Mouse (Mus musculus) intestine, embryonic 14.5 days (tissue): ENCODE measurements around the gene Sdhc. TPM values are rescaled to one million over a fixed set of nuclear protein-coding genes. Genes with fewer than 3 reads are reported as not detected.
A peak's percentile ranks its signal among the peaks of the same experiment; 100 is the strongest.

Experiments
- ATAC-seq: fragments of 200-750 bp; cut with Nextera tagmentation; replicated peaks from 2 replicates; pipeline ENCODE4 v1.8.0; 2017; ENCODE audit warnings: low read depth, moderate number of reproducible peaks, moderate TSS enrichment, moderate library complexity; ENCODE audit not compliant: low FRiP score, low TSS enrichment
- DNase-seq: peaks from one replicate; pipeline ENCODE4 v3.0.0-alpha.2; 2018; ENCODE audit warnings: low spot score
- H3K27ac ChIP-seq: fragments of 300-500 bp; sonication (generic); 2 replicates; pipeline ENCODE4 v1.5.1; 2014; ENCODE audit warnings: low read depth, mild to moderate bottlenecking, control low read depth
- H3K27me3 ChIP-seq: fragments of 300-500 bp; sonication (generic); replicated peaks from 2 replicates; pipeline ENCODE4 v1.6.1; 2014; ENCODE audit warnings: low read length, control low read depth; ENCODE audit not compliant: control insufficient read depth, insufficient read depth
- H3K36me3 ChIP-seq: fragments of 300-500 bp; sonication (generic); 2 replicates; pipeline ENCODE4 v1.6.1; 2014; ENCODE audit warnings: low read length, control low read depth; ENCODE audit not compliant: control insufficient read depth, insufficient read depth
- H3K4me1 ChIP-seq: fragments of 300-500 bp; sonication (generic); replicated peaks from 2 replicates; pipeline ENCODE4 v1.6.1; 2014; ENCODE audit warnings: low read length, control low read depth, mixed read lengths; ENCODE audit not compliant: control insufficient read depth, insufficient read depth
- H3K4me2 ChIP-seq: fragments of 300-500 bp; sonication (generic); 2 replicates; pipeline ENCODE4 v1.6.1; 2014; ENCODE audit warnings: low read length
- H3K4me3 ChIP-seq: fragments of 300-500 bp; sonication (generic); 2 replicates; pipeline ENCODE4 v1.5.1; 2014; ENCODE audit warnings: low read depth, low read length, control low read depth, mixed read lengths
- H3K9ac ChIP-seq: fragments of 300-500 bp; sonication (generic); 2 replicates; pipeline ENCODE4 v1.6.1; 2014; ENCODE audit warnings: mild to moderate bottlenecking, low read length
- H3K9me3 ChIP-seq: fragments of 300-500 bp; sonication (generic); 2 replicates; pipeline ENCODE4 v1.6.1; 2016; ENCODE audit warnings: low read length, control low read depth; ENCODE audit not compliant: control insufficient read depth
- WGBS: fragments of 180-500 bp; shearing (Covaris S2); extraction: QIAGEN DNeasy Blood & Tissue Kit; methylation state at CpG from one replicate; pipeline ENCODE4 v1.1.7; 2014; 5-methylcytosine and 5-hydroxymethylcytosine counted together
- polyA plus RNA-seq: library from polyadenylated mRNA; unstranded; fragments of >200 nt; fragmentation: Nextera tagmentation; extraction: Ambion mirVana; gene quantifications from 2 replicates; pipeline ENCODE4 v1.2.1, GENCODE M21; 2014

The Sdhc gene
- polyA plus RNA-seq, 1 experiment from 2014 or later, result 341 TPM

DNA sequence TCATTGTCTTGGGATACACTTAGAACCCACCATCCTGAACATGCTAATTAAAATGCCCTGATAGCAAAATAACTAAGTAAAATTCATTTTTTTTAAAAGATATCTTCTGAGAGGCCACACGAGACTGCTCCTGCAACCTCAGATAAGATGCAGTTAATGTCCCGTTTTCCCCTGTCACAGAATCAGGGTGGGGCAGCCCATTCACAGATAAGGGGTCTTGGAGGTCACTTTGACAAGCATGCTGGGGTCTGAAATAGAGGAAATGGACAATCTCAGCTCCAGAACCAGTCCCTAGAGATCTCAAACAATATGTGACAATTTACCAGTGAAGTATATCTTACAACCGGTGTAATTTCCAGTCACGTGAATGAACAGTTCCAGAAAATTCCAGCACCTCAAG is 34.1 kb downstream of the Sdhc start:
- no peak overlapping the region for H3K27ac ChIP-seq
- no peaks in the 10 kb centered on the region for H3K36me3 ChIP-seq
- ATAC-seq, result no peak
- H3K9ac ChIP-seq, result no peak overlapping the region
- DNase-seq, result no peak
- H3K4me2 ChIP-seq, result no peak overlapping the region
- H3K27me3 ChIP-seq, result no peaks in the 10 kb centered on the region
- H3K4me1 ChIP-seq, result peaks cover 6% of the 10 kb centered on the region
- 59% methylated on average over 4 of the region's 4 CpGs for WGBS
- H3K9me3 ChIP-seq, result no peaks in the 10 kb centered on the region
- H3K4me3 ChIP-seq, result no peak overlapping the region

- H3K9ac ChIP-seq, result peak within 1 kb of the TSS; percentile 50
- ATAC-seq (0 out of 2 replicates have a peak, but pooled peaks have one; percentile 2), DNase-seq (peak; percentile 78)
- peak within 1 kb of the TSS; percentile 45 for H3K4me3 ChIP-seq
- H3K27ac ChIP-seq, result peak within 1 kb of the TSS; percentile 83
- H3K4me1 ChIP-seq, result peaks cover 11% of the 10 kb centered on the region
- H3K36me3 ChIP-seq, result no peaks in the 10 kb centered on the region
- under 1% methylated on average over 24 of the region's 24 CpGs for WGBS
- no peaks in the 10 kb centered on the region for H3K27me3 ChIP-seq
- peak within 1 kb of the TSS; percentile 68 for H3K4me2 ChIP-seq
- no peaks in the 10 kb centered on the region for H3K9me3 ChIP-seq
Measured at GRCm38 (mm10) chr1:171113873-171114299, 36.5 kb downstream of the Sdhc start, which contains the start of gene Cfap126. Cfap126 (plus strand) TSS chr1:171113918.

DNA sequence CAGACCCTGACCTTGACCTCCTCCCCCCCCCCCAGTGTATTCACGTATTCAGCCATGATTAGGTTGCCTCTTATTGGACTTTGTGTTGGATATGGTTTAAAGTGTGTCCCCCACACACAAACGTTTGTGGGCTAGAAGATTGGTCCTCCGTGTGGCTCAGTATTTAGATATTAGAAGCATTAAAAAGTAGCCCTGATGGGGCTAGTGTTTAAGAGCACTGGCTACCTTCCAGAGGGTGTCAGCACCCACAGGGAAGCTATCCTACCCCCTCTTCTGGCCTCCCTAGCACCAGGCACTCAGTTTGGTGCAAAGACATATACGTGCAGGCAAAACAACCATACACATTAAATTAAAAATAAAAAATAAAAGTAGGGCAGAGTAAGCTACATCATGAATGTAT is 37.4 kb downstream of the Sdhc start:
- Histone ChIP-seq H3K9me3 (no peaks in the 10 kb centered on the region), H3K27ac (no peak overlapping the region), H3K4me3 (no peak overlapping the region), H3K4me2 (no peak overlapping the region), H3K27me3 (no peaks in the 10 kb centered on the region), H3K9ac (no peak overlapping the region), H3K36me3 (no peaks in the 10 kb centered on the region), H3K4me1 (peaks cover 11% of the 10 kb centered on the region)
- DNase-seq (no peak), ATAC-seq (no peak)
- WGBS, result 64% methylated on average over 4 of the region's 4 CpGs

DNA sequence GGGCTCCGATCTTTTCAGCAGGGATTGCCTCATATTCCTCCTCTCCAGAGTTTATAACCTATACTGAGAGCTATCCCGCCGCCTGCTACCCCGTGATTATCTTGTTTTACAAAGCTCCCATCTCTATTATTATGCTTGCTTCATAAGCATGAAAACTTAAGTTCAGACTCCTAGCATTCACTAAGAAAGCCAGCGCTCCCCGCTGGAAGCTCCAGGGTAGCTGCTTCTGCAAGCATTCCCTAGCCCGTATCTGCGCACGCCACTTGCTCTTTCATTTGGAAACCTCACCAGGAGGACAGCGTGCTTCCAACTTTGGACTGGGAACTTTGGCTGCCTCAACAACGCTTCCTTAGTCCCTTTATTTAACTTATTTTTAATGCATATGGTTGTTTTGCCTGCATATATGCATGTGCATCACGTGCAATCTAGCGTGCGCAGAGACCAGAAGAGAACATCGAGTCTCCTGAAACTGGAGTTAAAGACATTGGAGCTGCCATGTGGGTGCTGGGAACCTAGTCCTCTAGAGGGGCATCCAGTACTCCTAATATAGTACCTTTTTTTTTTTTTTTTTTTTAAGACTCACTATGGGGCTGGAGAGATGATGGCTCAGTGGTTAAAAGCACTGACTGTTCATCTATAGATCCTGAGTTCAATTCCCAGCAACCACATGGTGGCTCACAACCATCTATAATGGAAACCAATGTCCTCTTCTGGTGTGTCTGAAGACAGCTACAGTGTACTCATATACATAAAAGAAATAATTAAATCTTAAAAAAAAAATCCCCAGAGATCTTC is 38.4 kb downstream of the Sdhc start:
- H3K4me2 ChIP-seq, result peak overlapping the region; percentile 63
- DNase-seq (no peak), ATAC-seq (no peak)
- H3K9ac ChIP-seq, result peak overlapping the region; percentile 39
- no peaks in the 10 kb centered on the region for H3K36me3 ChIP-seq
- H3K4me3 ChIP-seq, result peak overlapping the region; percentile 55
- no peaks in the 10 kb centered on the region for H3K27me3 ChIP-seq
- no peaks in the 10 kb centered on the region for H3K9me3 ChIP-seq
- WGBS, result 3% methylated on average over 15 of the region's 15 CpGs
- H3K27ac ChIP-seq, result peak overlapping the region; percentile 79
- H3K4me1 ChIP-seq, result peaks cover 11% of the 10 kb centered on the region

DNA sequence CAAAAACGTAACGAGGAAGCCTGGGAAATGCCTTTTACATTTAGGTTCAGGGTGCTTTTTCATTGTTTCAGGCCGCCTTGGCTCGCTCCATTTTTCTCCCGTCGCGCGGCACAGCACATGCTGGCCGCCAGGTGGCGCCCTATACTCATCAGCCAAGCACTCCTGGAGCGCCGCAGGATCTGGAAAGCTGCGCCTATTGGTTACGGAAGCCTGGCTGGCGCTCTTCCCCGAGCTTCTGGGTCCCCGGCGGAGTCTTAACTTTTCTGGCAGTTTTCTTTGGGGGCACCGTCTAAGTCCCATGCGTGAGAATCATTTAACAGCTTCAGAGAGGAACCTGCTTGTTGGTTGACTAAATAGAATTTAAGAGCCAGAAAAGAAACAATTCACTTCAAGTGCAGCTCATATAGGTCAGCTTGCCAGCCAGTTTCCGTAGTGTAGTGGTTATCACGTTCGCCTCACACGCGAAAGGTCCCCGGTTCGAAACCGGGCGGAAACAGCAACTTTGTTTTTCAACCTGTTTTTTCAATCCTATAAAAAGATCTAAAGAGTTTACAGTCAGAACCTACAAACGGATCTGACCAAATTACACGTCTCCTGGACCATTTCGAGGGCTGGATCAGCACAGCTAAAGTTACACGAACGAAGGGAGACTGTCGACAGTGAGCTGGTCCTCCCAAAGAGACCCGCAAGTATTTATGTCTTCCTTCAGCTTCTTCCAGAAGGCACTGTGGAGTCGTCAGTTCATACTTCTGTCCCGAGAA is 39.2 kb downstream of the Sdhc start:
- H3K4me2 ChIP-seq, result peak overlapping the region; percentile 63
- peak; percentile 92 for ATAC-seq
- under 1% methylated on average over 38 of the region's 38 CpGs for WGBS
- DNase-seq, result peak; percentile 99
- H3K4me3 ChIP-seq, result peak overlapping the region; percentile 55
- H3K36me3 ChIP-seq, result no peaks in the 10 kb centered on the region
- H3K27ac ChIP-seq, result peak overlapping the region; percentile 79
- peak overlapping the region; percentile 39 for H3K9ac ChIP-seq
- H3K27me3 ChIP-seq, result no peaks in the 10 kb centered on the region
- H3K9me3 ChIP-seq, result no peaks in the 10 kb centered on the region
- H3K4me1 ChIP-seq, result peaks cover 11% of the 10 kb centered on the region

DNA sequence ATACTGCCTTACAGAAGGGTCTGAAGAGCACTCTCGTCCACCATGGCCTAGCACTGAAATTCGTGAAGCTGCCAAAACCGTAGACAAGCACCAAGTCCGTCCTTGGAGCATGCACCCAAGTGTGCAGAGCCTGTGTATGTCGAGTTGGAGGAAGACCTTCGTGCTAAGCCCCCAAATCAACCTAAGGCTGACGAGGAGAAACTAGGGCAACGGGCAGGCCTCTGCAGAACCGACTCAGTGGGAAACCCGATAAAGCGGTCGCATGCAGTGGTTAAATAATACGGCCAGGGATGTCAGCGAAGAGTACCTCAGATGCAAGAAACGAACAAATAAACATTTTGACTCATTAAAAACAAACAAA is 39.8 kb downstream of the Sdhc start:
- Histone ChIP-seq H3K27ac (peak overlapping the region; percentile 62; the same call in 1 of the 2 replicates), H3K9me3 (no peaks in the 10 kb centered on the region), H3K4me3 (peak overlapping the region; percentile 55), H3K4me2 (peak overlapping the region; percentile 63), H3K9ac (peak overlapping the region; percentile 39), H3K27me3 (no peaks in the 10 kb centered on the region), H3K4me1 (peaks cover 11% of the 10 kb centered on the region), H3K36me3 (no peaks in the 10 kb centered on the region)
- 13% methylated on average over 15 of the region's 15 CpGs for WGBS
- peak; percentile 42; the same call in 1 of the 2 replicates for ATAC-seq
- peak; percentile 85 for DNase-seq

DNA sequence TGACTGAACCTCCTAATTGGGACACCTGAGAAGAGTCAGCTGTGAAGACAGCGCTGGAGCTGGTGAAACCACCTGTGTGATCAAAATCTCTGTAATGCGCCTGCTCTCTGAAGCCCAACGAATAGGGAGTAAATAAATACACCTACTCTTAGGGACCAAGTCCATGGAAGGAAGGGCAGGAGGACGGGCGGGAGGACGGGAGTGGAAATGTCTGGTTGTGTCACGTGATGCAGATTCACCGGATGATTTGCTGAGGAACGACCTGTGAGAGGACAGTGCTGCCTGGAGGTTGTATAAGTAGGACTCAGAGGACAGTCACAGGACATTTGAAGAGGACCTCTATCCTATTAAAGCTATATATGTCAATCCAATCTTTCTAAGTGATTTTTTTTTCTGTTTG is 40.8 kb downstream of the Sdhc start:
- DNase-seq (no peak), ATAC-seq (no peak)
- Histone ChIP-seq H3K4me3 (no peak overlapping the region), H3K9ac (no peak overlapping the region), H3K4me2 (peak overlapping the region; percentile 14; the same call in 1 of the 2 replicates), H3K27me3 (no peaks in the 10 kb centered on the region), H3K4me1 (peaks cover 11% of the 10 kb centered on the region), H3K9me3 (no peaks in the 10 kb centered on the region), H3K27ac (no peak overlapping the region), H3K36me3 (no peaks in the 10 kb centered on the region)
- 38% methylated on average over 9 of the region's 9 CpGs for WGBS

DNA sequence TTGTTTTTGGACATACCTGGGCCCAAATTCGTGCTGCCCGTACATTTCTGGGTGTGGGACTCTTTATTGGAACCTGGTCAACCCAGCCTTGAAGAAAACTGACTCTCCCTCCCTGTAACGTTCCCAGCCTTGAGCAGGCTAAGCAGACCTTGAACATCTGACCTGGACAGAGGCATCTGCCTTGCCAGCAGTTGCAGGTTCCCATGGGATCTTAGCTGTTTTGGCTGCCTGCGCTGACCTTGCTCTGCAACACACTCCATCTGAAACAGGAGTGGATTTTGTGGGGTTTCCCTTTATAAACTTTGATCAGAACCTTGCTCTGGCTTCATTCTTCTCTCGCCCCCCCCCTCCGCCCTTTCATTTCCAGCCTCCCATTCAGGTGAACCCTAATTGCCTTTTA is 45.2 kb downstream of the Sdhc start:
- ATAC-seq (no peak), DNase-seq (no peak)
- H3K36me3 ChIP-seq, result no peaks in the 10 kb centered on the region
- H3K4me2 ChIP-seq, result no peak overlapping the region
- H3K27me3 ChIP-seq, result no peaks in the 10 kb centered on the region
- H3K9ac ChIP-seq, result no peak overlapping the region
- WGBS, result 73% methylated on average over 6 of the region's 6 CpGs
- peaks cover 6% of the 10 kb centered on the region for H3K4me1 ChIP-seq
- H3K4me3 ChIP-seq, result no peak overlapping the region
- H3K27ac ChIP-seq, result no peak overlapping the region
- H3K9me3 ChIP-seq, result no peaks in the 10 kb centered on the region
